Mouse (Mus musculus): ENCODE data around the gene Ffar4.

Gene Ffar4

GRCm38 (mm10) chr19:38107871-38108270 is 11.0 kb downstream of the Ffar4 start:
- DNase-seq (ENCODE audit: low spot score), result no peak

- no peak for DNase-seq (ENCODE audit: low spot score)
These were observed 12.8 kb downstream of the Ffar4 start for GRCm38 (mm10) chr19:38109506-38110242.

GRCm38 (mm10) chr19:38111056-38111455 is 14.2 kb downstream of the Ffar4 start:
- DNase-seq (ENCODE audit: low spot score), result no peak

DNA sequence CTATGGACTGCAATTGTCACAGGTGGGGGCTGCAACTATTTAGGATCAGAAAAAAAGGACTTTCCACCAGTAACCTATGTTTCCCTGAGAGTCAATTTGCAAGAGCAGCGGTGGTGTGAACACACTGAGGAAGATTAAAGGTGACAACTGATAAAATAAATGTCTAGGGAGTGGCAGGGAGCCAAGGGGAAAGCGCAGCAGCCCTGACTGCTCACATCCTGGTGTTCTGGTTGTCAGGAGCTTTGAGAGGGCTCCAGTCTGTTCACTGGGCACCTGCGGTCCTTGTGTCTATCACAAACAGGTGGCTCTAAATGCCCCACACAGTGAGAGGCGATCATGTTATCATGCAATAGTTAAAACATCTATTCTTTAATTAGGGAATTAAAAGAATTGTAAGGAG is 15.7 kb downstream of the Ffar4 start:
- no peak for DNase-seq (ENCODE audit: low spot score)

DNA sequence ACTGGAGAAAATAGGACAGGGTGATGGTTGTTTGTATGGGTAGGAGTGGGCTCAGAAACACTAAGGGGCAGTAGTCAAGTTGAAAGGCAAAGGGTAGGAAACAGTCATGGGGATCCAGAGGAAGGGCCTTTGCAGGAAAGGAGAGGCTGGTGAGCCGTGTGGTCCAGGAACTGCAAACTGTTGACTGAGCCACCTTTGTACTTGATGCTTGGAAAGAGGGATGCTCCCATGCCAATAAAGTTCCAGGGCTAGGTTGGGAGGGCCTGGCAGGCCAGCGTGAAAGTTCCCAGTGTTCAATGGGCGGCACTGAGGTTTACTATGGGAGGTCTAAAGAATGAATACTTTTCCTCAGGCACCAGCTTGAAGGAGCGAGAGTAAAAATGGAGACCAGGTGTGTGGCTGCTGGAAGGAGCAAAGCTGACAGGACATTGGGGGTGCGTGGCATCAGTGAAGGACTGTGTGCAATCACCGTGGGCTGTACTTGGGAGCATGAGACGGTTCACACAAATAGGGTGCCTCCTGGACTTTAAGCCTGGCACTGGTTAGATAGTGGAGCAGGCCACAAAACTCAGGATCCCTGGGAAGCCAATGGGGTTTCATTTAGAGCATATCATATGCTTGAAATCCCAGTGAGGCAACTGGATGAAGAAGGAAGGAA is 18.1 kb downstream of the Ffar4 start:
- no peak for DNase-seq (ENCODE audit: low spot score)

GRCm38 (mm10) chr19:38120123-38120760 is 23.4 kb downstream of the Ffar4 start:
- no peak for DNase-seq (ENCODE audit: low spot score)

GRCm38 (mm10) chr19:38123921-38124320 is 27.1 kb downstream of the Ffar4 start:
- no peak for DNase-seq (ENCODE audit: low spot score)

- DNase-seq (ENCODE audit: low spot score), result peak; percentile 48
These were observed 27.7 kb downstream of the Ffar4 start for GRCm38 (mm10) chr19:38124401-38125218.

DNA sequence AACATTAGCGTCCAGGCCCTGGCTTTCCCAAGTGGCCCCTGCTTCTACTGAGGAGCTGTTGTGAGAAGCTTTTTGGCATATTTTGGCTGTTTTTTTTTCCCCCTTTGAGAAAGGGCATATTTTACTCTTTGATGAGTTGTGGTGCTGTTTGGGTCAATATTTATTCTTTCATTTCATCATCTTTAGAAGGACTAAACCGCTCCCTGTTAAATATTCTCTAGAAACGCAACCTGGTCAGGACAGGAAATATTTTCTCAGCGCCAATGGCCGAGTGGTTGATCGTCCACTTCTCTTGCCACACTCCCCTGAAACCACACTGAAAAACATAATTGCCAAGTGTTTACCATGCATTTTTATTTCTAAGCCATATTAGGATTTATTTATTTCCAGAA is 28.3 kb downstream of the Ffar4 start, which contains the start of gene Rbp4:
Gene Rbp4 (minus strand): TSS at position 63 of the 392 bp plus-strand sequence.
- DNase-seq (ENCODE audit: low spot score), result no peak

DNA sequence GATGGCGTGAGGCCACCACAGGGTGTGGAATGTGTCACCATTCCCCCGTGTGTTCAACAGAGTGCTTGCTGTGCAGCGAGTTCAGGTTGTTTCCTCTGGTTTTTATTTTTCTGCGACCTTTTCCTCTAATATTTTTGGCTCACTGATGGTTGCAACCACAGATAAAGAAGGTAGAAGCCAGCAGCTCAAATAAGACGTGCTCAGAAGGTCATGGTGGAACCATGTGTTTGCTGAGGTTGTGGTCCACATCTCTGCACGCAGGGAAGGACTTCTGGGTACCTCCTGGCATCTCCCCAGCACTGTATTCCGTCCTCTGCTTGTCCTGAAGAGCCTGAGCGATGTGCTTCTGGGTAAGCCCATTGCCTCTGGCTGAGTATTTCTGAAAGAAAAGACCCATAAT is 29.8 kb downstream of the Ffar4 start:
- DNase-seq (ENCODE audit: low spot score), result no peak

DNA sequence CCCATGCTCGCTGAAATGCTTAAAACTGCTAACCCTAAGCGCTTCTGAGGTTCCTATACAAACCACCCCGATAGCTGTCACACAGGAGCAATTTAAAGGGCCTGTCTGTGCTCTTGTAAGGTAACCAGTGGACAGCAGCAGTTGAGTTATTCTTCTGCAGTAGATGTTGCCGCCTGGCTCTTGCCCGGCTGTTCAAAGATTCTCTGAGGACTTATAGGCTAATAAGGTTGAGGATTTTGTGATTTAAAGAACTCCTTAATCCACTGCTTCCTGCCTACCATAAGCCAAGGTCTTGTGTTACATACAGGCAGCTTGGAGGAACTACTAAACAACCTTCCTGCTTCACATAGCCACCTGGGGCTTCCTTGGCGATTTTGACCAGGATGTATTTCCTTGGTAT is 35.6 kb downstream of the Ffar4 start, which contains the start of gene Pde6c:
Gene Pde6c (plus strand): TSS at position 301 of the 400 bp plus-strand sequence.
- no peak for DNase-seq (ENCODE audit: low spot score)

- DNase-seq (ENCODE audit: low spot score), result no peak
These were observed 37.1 kb downstream of the Ffar4 start for GRCm38 (mm10) chr19:38133986-38134385.

GRCm38 (mm10) chr19:38134806-38135205 is 37.9 kb downstream of the Ffar4 start:
- DNase-seq (ENCODE audit: low spot score), result no peak

DNA sequence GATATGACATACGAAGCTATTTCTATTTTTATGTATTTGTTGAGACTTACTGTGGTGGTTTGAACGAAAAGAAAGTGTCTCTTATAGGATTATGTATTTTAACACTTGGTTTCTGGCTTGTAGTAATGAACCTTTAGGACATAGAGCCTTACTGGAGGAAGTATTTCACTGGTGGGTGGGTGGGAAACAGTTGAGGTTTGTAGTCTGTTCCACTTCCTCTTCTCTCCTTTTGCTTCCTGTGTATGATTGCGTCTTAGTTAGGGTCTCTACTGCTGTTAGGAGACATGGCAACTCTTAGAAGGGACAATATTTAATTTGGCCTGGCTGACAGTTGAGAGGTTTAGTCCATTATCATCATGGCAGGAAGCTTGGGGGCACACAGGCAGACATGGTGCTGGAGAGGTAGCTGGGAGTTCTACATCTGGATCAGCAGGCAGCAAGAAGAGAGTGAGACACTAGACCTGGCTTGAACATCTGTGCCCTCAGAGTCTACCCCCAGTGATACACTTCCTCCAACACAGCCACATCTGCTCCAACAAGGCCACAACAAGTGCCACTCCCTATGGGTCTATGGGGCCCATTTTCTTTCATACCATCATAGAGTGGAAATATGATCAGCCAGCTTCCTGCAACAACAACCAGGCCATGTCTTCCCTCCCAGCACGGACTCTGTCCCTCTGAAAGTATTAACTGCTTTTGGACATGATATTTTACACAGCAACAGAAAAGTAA is 46.8 kb downstream of the Ffar4 start:
- DNase-seq (ENCODE audit: low spot score), result no peak

GRCm38 (mm10) chr19:38156243-38156642 is 59.4 kb downstream of the Ffar4 start:
- no peak for DNase-seq (ENCODE audit: low spot score)

GRCm38 (mm10) chr19:38161648-38162354 is 64.9 kb downstream of the Ffar4 start:
- no peak for DNase-seq (ENCODE audit: low spot score)

All from embryo, embryonic 10 days (tissue).